Mouse (Mus musculus) neural tube, embryonic 10.5 days (tissue): ENCODE results near the gene Neu3.

Experiments used
- DNase-seq: peaks from one replicate; pipeline ENCODE4 v3.0.0-alpha.2; 2017; ENCODE audit warnings: low spot score; ENCODE audit errors: extremely low spot score

Neu3 gene

DNA sequence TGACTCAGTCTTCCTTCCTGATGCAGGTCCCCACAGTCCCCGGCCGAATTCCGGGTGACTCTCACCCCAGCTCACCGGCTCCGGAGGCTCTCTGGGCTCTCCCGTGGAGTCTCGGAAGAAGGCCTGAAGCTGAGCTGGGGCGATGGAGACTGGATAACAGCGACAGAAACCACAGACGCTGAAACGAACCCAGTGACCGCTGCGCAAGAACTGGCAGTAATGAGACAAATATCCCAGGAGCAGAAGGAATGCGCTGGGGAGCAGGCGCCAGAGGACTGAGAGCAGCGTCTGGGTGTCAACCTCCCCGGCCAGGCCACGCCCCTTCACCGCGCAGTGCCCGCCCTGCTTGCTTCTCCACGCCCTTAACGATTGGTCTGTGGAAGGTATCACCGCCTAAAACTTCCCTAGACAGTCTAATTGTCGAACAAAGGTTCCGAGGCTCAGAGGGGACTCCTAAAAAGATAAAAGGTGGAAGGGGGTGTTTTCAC lies at the start of gene Neu3:
Neu3 (minus strand) TSS at position 335 of the 488 bp plus-strand sequence.
- peak; percentile 85 for DNase-seq

DNA sequence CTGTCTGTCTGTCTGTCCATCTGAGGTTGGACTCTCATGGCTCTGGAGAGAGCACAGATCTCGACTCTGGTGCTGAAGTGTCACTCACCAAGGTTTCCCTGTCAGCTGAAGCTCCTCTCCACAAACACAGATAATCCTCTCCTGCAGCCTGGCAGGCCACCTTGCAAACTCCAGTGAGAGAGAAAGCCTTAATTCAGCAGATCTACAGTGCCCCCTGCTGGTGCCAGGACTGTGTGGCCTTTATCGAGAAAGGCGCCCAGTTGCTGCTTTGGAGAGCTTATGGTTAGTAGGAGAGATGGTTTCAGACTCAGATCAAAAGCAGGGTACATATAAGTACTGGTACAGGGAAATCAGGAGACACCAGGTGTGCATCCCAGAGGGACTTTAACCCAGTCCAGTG lies 48.1 kb upstream of the Neu3 start:
- peak; percentile 89 for DNase-seq

DNA sequence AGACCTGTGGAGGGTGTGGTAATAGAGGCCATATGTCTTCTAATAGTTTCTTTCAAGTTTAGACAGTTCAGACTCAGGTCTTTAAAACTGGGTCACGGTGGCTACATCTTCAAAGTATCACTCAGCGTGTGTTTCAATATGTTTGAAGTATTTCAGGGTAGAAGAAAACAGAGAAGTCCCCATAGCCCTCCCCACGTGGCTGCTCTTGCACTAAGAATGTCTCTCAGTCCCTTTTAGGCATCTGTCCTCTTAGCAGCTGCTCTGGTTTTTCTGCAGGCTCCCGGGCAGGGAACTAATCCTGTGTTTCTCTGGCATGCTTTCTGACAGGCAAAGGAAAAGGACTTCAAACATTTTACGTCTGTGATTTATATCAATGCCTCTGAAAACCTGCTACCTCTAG lies 47.7 kb upstream of the Neu3 start:
- no peak for DNase-seq

DNA sequence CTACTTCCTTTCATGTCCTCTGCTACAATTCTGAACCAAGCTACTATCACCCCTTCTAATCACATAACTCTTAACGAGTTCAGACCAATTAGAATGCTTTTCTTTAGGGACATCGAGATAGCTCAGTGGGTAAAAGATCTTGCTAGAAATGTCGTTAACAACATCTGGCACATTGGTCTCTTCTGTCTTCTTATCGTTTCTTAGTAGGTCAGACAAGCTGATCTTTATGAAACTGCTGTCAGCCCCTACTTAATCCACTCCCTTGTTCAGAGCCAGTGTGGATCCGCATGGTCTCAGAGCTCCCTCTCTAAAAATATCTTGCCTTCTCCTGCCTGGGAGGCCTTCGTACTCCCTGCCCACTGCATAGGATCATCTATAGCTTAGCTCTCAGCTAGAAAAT lies 45.7 kb upstream of the Neu3 start:
- no peak for DNase-seq

DNA sequence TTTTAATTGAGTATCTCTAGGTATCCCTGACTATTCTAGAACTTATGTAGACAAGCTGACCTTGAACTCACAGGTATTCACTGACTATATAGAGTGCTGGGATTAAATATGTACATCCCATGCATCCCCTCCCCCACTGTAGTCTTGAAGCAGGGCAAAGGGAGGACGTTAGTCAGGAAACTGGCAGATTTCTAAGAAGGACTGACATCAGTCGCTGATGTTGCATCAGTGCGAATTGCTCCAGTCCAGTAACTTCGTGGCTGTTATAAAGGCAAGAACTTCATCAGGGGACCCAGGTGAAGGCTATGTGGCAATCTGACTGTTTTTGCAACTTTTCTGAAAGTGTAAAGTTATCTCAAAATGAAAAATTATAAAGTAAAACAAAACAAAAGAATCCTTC lies 41.1 kb upstream of the Neu3 start:
- DNase-seq: no peak

DNA sequence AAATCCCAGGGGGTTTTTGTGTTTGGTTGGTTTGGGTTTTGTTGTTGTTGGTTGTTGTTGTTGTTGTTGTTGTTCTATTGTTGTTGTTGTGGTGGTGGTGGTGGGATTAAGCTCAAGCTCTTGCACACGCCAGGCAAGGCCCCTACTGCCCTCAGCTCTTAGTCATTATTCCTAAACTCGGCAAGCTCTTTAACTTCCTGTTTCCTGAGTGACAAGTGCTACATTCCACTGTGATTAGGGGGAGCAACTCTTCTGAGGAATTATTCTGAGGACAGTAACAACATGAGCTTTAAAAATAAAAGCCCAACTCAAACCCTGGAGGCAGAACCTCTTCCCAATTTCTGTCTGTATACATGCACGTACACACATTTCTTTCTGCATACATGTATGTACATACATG lies 37.0 kb upstream of the Neu3 start:
- no peak for DNase-seq

DNA sequence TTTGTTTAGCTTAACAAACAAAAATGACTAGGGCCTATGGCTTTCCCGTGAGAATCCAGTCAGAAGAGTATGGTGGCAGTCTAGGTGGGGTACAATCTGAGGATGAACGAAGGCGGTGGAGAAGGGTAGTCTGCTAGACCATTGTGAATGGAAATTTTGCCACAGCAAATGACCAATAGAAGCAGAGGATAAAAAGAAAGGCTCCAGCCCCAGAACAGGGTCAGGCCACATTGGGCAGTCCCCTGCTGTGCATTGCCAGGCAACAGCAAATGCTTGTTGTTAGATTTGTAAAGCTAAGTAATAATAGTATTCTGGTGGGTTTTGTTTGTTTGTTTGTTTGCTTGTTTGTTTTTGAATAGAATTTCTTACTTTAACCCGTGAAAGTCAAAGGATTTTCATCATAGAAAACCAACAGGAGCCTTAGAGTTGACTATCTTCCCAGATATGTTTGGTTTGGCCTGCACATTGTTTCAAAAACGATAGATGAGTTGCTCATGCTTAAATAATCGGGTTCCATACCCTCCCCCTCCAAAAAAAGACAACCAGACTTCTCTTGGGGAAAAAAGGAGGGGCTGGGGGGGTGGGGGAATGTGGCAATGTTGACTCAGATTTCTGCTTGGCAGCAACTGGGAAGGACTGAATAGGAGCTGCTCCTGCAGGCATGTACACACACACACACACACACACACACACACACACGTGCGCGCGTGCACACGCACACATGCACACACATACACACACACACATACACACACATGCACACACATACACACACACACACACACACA lies 36.2 kb upstream of the Neu3 start:
- no peak for DNase-seq

DNA sequence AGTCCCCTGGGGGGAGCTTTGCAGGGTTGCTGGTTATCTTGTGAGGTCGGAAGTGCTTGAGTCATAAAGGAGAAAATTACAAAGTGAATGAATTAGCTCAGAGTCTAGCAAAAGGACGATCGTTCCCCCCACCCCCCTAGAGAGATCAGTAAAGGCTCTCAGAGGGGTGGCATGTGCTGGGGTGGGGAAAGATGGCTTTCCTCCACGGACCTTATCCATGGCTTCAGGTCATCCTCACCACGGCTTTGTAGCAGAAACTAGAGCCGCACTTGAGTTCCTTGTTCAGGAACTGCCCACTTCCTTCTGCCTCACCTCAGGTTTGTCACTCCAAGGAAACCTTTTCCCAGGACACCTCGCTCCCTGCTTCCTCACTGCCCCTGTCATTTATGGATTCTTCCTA lies 35.1 kb upstream of the Neu3 start, which contains the start of gene Spcs2:
Spcs2 (minus strand) TSS at position 101 of the 400 bp plus-strand sequence.
- DNase-seq: no peak

DNA sequence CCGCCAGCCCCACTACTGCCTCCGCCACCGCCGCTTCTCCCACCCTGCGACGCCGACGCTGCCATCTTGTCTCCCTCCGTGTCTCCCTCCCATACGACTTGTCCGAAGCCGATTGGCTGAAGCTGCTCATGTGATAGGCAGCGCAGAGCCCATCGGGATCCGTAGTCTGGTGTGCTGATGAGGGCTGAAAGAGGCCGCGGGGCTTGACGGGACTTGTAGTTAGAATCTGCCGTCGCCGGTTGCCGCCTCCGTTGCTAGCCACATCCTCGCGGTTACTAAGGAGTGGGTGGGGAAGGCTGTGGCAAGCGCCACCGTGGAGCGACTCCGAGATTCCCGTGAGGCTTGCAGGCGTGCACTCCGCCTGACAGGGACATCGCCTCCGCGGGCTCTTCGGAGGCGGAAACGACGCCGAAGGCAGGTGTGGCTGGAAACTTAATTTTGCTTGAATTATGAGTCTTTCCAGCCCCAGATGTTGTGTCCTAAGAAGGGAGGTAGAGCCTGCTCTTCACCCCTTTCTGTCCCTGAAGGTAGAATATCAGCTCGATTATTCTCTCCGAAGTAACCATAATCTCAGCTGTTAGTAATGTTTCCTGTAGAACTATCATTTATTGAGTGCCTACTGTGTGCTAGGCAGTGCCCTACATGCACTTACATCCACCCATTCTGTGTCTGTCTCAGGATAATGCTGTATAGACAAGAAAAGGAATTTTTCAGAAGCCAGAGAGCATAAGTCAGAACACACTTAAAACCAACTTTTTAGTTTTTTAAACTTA lies 30.8 kb upstream of the Neu3 start, which contains the start of gene Xrra1:
Xrra1 (plus strand) TSS at position 304 of the 773 bp plus-strand sequence.
- peak; percentile 95 for DNase-seq

DNA sequence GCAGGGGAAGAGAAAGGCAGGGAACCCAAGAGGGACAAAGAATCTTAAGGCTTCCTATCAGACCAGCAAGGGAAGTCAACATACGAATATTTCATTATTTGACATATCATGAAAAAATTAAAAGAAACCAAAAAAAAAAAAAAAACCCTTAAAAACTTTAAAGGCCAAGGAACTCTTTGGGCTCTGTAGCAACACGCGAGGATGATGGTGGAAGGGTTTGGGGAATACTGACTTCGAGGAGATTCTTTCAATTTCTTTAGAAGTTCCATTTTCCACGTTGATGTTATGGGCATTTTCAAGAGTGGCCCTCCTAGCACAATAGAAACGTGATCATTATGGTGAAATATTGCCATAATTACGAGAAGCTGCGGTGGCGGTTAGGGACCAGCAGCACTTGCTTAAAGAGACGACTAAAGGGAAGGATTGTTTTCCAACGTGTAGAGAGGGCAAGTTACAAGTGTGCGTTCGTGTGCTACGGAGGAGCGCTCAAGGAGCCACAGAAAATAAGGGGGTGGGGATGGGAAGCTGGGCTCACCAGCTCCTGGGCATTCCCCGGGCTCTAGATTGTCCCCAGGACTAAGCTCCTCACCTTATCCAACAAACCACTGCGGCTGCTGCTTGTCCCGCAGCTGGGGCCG lies 30.1 kb upstream of the Neu3 start:
- DNase-seq: no peak

DNA sequence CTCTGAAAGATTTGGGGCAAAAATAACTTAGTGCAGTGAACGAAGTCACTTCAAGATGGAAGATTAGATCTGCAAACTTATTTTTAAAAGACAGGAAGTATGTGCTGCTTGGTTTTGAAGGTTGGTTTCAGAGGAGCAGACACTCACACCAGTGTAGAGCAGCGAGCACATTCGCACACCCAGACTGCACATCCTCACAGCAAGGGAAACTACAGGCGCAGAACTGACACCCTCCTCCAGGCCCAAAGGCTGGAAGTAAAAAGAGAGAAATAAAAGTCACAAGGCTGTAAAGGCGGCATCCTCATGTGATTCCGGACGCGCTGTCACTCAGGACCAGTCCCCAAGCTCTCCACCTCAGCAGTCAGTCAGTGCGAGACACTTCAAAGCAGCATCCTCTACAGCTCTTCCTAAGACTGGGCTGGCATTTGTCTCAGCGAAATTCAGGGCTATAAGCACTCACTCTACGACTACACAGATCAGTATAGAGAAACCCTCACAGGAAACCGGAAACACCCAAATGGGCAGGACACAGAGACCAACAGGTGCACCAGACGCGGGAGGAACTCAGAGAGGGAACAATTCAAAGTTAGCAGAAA lies 28.1 kb upstream of the Neu3 start:
- no peak for DNase-seq

DNA sequence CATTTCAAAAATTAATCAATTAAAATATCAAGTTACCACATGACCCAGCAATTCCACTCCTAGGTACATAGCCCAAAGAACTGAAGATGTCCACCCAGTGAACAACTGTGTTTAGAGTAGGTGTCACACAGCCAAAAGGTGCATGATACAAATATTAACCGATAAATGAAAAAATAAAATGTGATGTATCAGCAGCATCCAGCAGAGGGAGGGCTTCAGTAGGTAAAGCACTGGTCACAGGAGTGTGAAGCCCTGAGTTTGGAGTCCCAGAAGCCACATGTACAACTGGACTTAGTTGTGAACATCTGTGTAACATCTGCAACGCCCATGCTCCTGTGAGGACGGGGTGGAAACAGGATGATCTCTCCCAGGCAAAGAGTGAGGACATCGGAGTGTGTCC lies 26.1 kb upstream of the Neu3 start:
- DNase-seq: no peak

DNA sequence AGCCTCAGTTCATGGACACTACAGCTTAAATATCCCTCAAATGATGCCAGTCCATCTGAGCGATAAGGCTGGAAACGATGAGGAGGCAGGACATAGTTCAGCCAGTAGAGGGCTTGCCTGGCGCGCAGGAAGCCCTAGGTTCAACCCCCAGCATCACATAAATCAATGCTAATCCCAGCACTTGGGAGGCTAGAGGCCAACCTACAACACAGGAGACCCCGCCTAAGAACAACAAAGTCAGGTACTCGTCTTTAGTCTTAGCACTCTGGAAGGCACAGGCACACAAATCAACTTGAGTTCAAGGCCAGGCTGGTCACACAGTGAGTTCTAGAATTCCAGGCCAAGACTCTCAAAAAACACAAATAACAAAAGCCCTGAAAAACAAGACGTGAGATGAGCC lies 25.1 kb upstream of the Neu3 start:
- no peak for DNase-seq

DNA sequence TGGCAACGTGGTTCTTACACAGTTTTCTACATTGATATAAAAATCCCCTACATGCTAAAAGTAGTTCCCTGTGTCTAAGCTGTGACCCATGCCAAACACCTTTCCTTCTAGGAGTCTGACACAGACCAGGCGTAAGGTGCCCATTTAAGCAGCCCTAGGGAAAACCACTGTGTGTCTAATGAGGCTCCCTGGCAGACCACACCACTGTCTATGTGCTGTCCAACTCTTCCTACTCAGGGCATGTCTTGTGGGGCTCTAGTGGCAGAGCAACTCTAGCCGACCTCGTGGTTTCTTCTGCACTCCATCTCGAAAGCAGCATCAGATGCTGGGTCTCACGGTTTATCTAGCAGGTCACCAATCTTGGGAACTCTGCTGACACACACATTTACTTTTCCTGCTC lies 23.4 kb upstream of the Neu3 start:
- DNase-seq: no peak

DNA sequence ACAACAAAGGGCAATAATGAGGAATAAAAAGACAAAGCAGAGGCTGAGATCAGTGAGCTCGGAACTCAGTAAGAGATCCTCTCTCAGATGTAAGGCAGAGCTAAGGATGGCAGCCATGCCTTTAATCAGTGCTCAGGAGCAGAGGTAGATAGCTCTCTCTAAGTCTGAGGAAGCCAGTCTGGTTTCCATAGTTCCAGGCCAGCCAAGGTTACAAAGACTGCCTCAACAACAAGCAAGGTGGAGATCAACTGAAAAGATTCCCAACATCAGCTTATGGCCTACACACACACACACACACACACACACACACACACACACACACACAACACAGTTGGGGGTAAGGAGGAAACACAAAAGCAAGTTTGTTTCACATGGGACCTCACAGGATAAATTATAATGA lies 22.9 kb upstream of the Neu3 start:
- DNase-seq: no peak

DNA sequence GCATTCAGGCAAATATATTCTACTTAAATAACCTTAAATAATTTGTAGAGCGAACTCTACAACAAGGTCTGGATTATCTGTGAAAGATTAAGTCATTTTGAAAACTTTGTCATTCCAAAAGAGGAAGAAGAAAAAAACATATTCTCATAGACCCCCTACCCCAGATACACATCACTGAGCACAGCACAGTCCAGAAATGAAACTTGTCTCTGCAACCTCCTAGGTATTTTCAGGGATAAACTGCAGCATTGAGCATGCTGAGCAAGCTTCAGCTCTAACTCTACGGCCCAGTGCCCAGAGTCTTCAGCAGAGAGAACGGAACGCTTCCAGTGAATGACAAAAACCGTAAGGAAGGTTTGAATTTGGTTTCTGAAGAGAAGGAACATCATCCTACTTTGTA lies 22.3 kb upstream of the Neu3 start:
- DNase-seq: no peak

DNA sequence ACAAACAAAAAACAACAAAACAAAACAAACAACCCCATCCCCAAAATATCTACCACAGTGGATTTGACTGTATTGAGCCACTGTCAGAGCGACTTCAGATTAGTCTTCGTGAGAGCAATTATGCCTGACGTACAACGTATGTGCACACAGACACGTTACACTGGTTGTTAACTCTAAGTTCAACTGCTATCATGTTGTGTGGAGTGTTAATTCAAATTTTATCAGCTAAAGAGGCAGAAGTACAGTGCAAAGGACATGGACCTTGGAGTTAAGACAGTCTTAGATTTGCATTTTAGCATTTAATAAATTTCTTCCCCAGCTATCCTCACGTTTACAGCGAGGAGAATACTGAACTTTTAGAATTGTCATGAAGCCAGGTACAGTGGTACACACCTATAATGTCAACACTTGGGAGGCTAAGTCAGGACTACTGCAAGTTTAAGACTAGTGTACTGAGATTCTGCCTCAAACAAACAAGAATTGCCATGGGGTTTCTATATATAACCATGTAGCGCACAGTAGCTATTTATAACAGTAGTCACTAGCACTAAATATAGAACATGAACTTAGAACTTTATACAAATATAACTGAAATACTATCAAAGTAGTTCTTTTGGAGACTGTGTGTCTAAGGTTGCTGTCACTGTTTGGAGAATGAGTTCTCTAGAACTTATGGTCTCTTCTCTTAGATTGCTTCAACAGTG lies 17.5 kb upstream of the Neu3 start:
- no peak for DNase-seq

DNA sequence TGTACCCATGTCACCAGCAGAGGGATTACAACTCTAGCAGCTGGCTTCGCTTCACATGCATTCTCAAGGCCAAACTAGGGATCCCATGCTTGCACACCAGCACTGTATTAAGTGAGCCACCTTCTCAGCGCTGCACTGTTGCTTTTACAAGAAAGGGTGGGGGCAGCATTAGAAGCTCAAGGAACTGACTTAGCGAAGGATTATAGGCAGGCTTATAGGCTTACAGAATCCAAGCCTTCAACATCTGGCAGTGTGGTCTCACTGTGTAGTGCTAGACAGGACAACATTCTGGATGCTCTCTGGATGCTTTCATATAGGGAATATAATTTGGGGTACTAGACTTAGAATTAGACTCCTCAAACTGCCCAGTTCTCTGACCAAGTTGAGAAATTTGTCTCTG lies 10.0 kb upstream of the Neu3 start:
- DNase-seq: no peak

DNA sequence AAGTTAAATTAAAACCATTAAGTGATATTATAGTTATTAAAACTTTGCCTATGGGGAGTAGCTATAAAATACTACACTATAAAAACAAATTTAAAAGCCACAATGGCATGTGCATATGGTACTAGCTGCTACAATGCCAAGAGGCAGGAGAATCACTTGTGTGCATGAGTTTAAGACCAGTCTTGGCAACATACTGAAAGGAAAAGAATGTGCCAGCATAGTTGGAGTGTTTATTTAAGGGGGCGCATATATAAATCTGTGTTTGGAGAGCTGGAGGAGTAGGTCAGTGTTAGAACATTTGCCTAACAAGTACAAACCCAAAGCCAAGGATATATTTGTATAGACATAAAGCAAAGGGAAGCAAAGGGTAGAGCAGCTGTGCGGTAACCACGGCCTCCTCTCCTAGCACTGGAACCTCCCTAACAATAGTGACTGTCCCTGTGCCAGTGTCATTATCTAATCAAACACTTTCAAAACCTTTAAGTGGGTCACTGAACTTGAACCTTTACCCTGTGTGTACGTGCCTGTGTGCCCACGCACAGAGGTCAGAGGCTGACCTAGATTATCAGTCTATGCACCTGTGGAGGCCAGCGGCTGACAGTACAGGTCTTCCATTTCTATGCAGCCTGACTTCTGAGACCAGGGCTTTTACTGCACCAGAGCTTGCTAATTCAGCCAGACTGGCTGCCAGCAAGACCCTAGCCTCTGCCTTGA lies 9.3 kb upstream of the Neu3 start:
- DNase-seq: no peak

DNA sequence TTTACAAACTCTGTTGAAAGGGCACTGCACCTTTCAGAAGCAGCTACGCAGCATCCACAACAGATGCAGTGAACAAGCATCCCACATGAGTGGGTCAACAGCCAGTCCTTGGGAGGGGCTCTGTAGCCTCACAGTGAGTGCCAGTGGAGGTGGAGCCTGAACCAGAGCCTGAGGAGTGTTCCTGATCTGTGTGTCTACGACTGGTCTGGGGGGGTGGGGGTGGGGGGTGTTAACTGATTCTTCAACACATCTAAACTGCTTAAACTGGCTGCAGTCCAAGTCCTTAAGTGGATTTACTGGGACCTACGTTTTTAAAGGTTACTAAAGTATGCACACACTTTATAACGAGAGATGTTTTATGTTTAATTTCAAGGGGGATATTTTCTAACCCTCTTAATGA lies 8.6 kb upstream of the Neu3 start:
- no peak for DNase-seq
